Comparison of ENCODE assay signal across 8 mouse cellular contexts in the genomic region with DNA sequence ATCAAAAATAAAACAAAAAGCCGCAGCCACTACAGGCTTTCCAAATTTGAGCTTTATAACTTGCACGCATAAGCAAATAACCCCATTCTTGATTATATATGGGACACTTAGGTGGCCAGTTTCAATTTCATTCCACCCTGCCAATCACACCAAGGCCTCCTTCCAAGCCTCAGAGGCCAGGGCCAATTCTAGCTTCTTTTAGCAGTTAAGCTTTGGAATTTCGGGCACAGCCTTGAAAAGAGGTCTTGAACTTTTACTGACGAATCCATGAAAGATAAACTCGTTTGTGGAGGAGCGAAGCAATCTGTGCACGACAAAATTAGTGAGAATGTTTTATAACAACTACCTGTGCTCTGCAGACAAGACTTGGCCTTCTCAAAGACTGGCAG. TPM values are rescaled to one million over a fixed set of nuclear protein-coding genes. Genes with fewer than 3 reads are reported as not detected.
DNase-seq lines count a peak whose midpoint lies in the region; ATAC-seq and TF ChIP-seq lines count a peak whose summit lies in the region.

No protein-coding gene starts in this region.

- H3K4me1 ChIP-seq in heart, embryonic 15.5 days (replicated peaks) = peaks cover 25% of the 10 kb centered on the region
- peaks cover 1% of the 10 kb centered on the region; the same call in 1 of the 2 replicates for H3K4me1 ChIP-seq in bone marrow, adult 2 months (ENCODE audit: control insufficient read depth, insufficient read depth, low read length)
- H3K4me1 ChIP-seq in hindbrain, embryonic 12.5 days = peaks cover 22% of the 10 kb centered on the region
- H3K4me1 ChIP-seq in midbrain, embryonic 12.5 days = peaks cover 24% of the 10 kb centered on the region

- no peaks in the 10 kb centered on the region for H3K27me3 ChIP-seq in heart, embryonic 15.5 days
- H3K27me3 ChIP-seq in hindbrain, embryonic 12.5 days = 0 out of 2 replicates have a peak, but pooled peaks cover 3% of the 10 kb centered on the region
- H3K27me3 ChIP-seq in midbrain, embryonic 12.5 days = no peaks in the 10 kb centered on the region

- peak overlapping the region; percentile 98 for H3K27ac ChIP-seq in heart, embryonic 15.5 days
- H3K27ac ChIP-seq in bone marrow, adult 2 months (ENCODE audit: control insufficient read depth, insufficient read depth, low read depth, low read length, poor library complexity) = peak overlapping the region; percentile 79
- H3K27ac ChIP-seq in hindbrain, embryonic 12.5 days = peak overlapping the region; percentile 96
- peak overlapping the region; percentile 97 for H3K27ac ChIP-seq in midbrain, embryonic 12.5 days (replicated peaks)

- H3K9ac ChIP-seq in heart, embryonic 15.5 days = peak overlapping the region; percentile 71
- peak overlapping the region; percentile 56 for H3K9ac ChIP-seq in hindbrain, embryonic 12.5 days
- H3K9ac ChIP-seq in midbrain, embryonic 12.5 days (replicated peaks) = peak overlapping the region; percentile 60

- 0 out of 2 replicates have a peak, but pooled peaks cover 10% of the 10 kb centered on the region for H3K36me3 ChIP-seq in heart, embryonic 15.5 days
- H3K36me3 ChIP-seq in hindbrain, embryonic 12.5 days = peaks cover 17% of the 10 kb centered on the region
- H3K36me3 ChIP-seq in midbrain, embryonic 12.5 days = peaks cover 13% of the 10 kb centered on the region; the same call in 1 of the 2 replicates

- H3K4me2 ChIP-seq in heart, embryonic 15.5 days = peak overlapping the region; percentile 84
- H3K4me2 ChIP-seq in hindbrain, embryonic 12.5 days (replicated peaks) = peak overlapping the region; percentile 78
- H3K4me2 ChIP-seq in midbrain, embryonic 12.5 days (replicated peaks) = peak overlapping the region; percentile 78

- H3K9me3 ChIP-seq in heart, embryonic 15.5 days (replicated peaks) = no peaks in the 10 kb centered on the region
- no peaks in the 10 kb centered on the region for H3K9me3 ChIP-seq in hindbrain, embryonic 12.5 days (replicated peaks)
- no peaks in the 10 kb centered on the region for H3K9me3 ChIP-seq in midbrain, embryonic 12.5 days

- 37% methylated on average over 7 of the region's 7 CpGs for WGBS in heart, embryonic 15.5 days
- 23% methylated on average over 7 of the region's 7 CpGs for WGBS in bone marrow, adult 2 months
- WGBS in hindbrain, embryonic 12.5 days = 50% methylated on average over 7 of the region's 7 CpGs
- WGBS in midbrain, embryonic 12.5 days = 48% methylated on average over 7 of the region's 7 CpGs

- no peak for DNase-seq in heart, adult 11 months
- DNase-seq in frontal cortex, postnatal 14 days (ENCODE audit: low spot score in 2 of 2) = no peak
- DNase-seq in adipocyte (ENCODE audit: low spot score) = no peak

- H3K4me3 ChIP-seq in heart, embryonic 15.5 days = peak overlapping the region; percentile 64
- H3K4me3 ChIP-seq in bone marrow, adult 2 months (replicated peaks; ENCODE audit: control insufficient read depth, low read depth, low read length) = peak overlapping the region; percentile 64
- H3K4me3 ChIP-seq in hindbrain, embryonic 12.5 days = peak overlapping the region; percentile 53
- H3K4me3 ChIP-seq in midbrain, embryonic 12.5 days = peak overlapping the region; percentile 56

- TF ChIP-seq POLR2A in bone marrow, adult 2 months (IDR thresholded peaks at IDR 0.05; ENCODE audit: borderline replicate concordance, control insufficient read depth, low read depth, low read length) = no peak

- no peak for TF ChIP-seq CTCF in bone marrow, adult 2 months (IDR thresholded peaks at IDR 0.05; ENCODE audit: control insufficient read depth, insufficient read depth, low read length)

- no peak for ATAC-seq in heart, embryonic 15.5 days (replicated peaks; ENCODE audit: insufficient number of reproducible peaks, insufficient read depth, low FRiP score, low read depth)
- no peak for ATAC-seq in hindbrain, embryonic 12.5 days (ENCODE audit: low FRiP score)
- ATAC-seq in midbrain, embryonic 12.5 days (ENCODE audit: low FRiP score, low read depth) = no peak
- ATAC-seq in activated CD4-positive, CD25-positive, alpha-beta regulatory T cell, adult 4 months = no peak

RNA-seq across cellular contexts. Expression of a gene that starts 10.4 kb away (rescaled TPM):
- polyA plus RNA-seq in heart, embryonic 15.5 days (2015; fragmentation: Nextera tagmentation; extraction: Ambion mirVana) = 16.1 and 22.1 TPM in 2 replicates
- polyA plus RNA-seq in bone marrow, adult 2 months (2011; ENCODE audit: insufficient read depth, insufficient read length, low replicate concordance, missing spikeins) = 8.1 and 13.5 TPM in 2 replicates
- polyA plus RNA-seq in hindbrain, embryonic 12.5 days (2016; fragmentation: Nextera tagmentation; extraction: Ambion mirVana) = 38.2 and 41.6 TPM in 2 replicates
- 32.1 and 32.6 TPM in 2 replicates for polyA plus RNA-seq in midbrain, embryonic 12.5 days (2016; fragmentation: Nextera tagmentation; extraction: Ambion mirVana)
- polyA plus RNA-seq in activated CD4-positive, CD25-positive, alpha-beta regulatory T cell, adult 4 months (2017; shearing (Covaris generic)) = 10 to 100 TPM; 84.1 to 92.7 TPM

RNA-seq across cellular contexts. Expression of a gene that starts 12.2 kb away (rescaled TPM):
- polyA plus RNA-seq in heart, embryonic 15.5 days (2015; fragmentation: Nextera tagmentation; extraction: Ambion mirVana) = 0.11 and 0.16 TPM in 2 replicates
- not detected in 2 replicates for polyA plus RNA-seq in bone marrow, adult 2 months (2011; ENCODE audit: insufficient read depth, insufficient read length, low replicate concordance, missing spikeins)
- 0.72 and 0.81 TPM in 2 replicates for polyA plus RNA-seq in hindbrain, embryonic 12.5 days (2016; fragmentation: Nextera tagmentation; extraction: Ambion mirVana)
- 0.46 and 0.84 TPM in 2 replicates for polyA plus RNA-seq in midbrain, embryonic 12.5 days (2016; fragmentation: Nextera tagmentation; extraction: Ambion mirVana)
- under 1 TPM in 1 of 2 experiments, not detected in 1; 0.32 TPM for polyA plus RNA-seq in activated CD4-positive, CD25-positive, alpha-beta regulatory T cell, adult 4 months (2017; shearing (Covaris generic))

RNA-seq across cellular contexts. Expression of a gene that starts 17.3 kb away (rescaled TPM):
- polyA plus RNA-seq in heart, embryonic 15.5 days (2015; fragmentation: Nextera tagmentation; extraction: Ambion mirVana) = 14.1 and 18.4 TPM in 2 replicates
- 1.4 and 2.2 TPM in 2 replicates for polyA plus RNA-seq in bone marrow, adult 2 months (2011; ENCODE audit: insufficient read depth, insufficient read length, low replicate concordance, missing spikeins)
- 9.4 and 14.1 TPM in 2 replicates for polyA plus RNA-seq in hindbrain, embryonic 12.5 days (2016; fragmentation: Nextera tagmentation; extraction: Ambion mirVana)
- 0.71 and 0.97 TPM in 2 replicates for polyA plus RNA-seq in midbrain, embryonic 12.5 days (2016; fragmentation: Nextera tagmentation; extraction: Ambion mirVana)
- under 1 TPM; 0.47 to 0.48 TPM for polyA plus RNA-seq in activated CD4-positive, CD25-positive, alpha-beta regulatory T cell, adult 4 months (2017; shearing (Covaris generic))

RNA-seq across cellular contexts. Expression of a gene that starts 43.5 kb away (rescaled TPM):
- polyA plus RNA-seq in heart, embryonic 15.5 days (2015; fragmentation: Nextera tagmentation; extraction: Ambion mirVana) = 44.5 and 56.9 TPM in 2 replicates
- polyA plus RNA-seq in bone marrow, adult 2 months (2011; ENCODE audit: insufficient read depth, insufficient read length, low replicate concordance, missing spikeins) = 3.1 and 11.2 TPM in 2 replicates
- 71.0 and 72.1 TPM in 2 replicates for polyA plus RNA-seq in hindbrain, embryonic 12.5 days (2016; fragmentation: Nextera tagmentation; extraction: Ambion mirVana)
- polyA plus RNA-seq in midbrain, embryonic 12.5 days (2016; fragmentation: Nextera tagmentation; extraction: Ambion mirVana) = 69.5 and 70.3 TPM in 2 replicates
- polyA plus RNA-seq in activated CD4-positive, CD25-positive, alpha-beta regulatory T cell, adult 4 months (2017; shearing (Covaris generic)) = 1 to 10 TPM in 1 of 2 experiments, under 1 TPM in 1; 0.78 to 1.8 TPM

RNA-seq across cellular contexts. Expression of a gene that starts 51.5 kb away (rescaled TPM):
- polyA plus RNA-seq in heart, embryonic 15.5 days (2015; fragmentation: Nextera tagmentation; extraction: Ambion mirVana) = 60.2 and 60.7 TPM in 2 replicates
- 18.7 and 23.9 TPM in 2 replicates for polyA plus RNA-seq in bone marrow, adult 2 months (2011; ENCODE audit: insufficient read depth, insufficient read length, low replicate concordance, missing spikeins)
- polyA plus RNA-seq in hindbrain, embryonic 12.5 days (2016; fragmentation: Nextera tagmentation; extraction: Ambion mirVana) = 79.4 and 81.6 TPM in 2 replicates
- 70.3 and 78.7 TPM in 2 replicates for polyA plus RNA-seq in midbrain, embryonic 12.5 days (2016; fragmentation: Nextera tagmentation; extraction: Ambion mirVana)
- 10 to 100 TPM; 67.8 to 71.3 TPM for polyA plus RNA-seq in activated CD4-positive, CD25-positive, alpha-beta regulatory T cell, adult 4 months (2017; shearing (Covaris generic))
